Mouse (Mus musculus): Measurements from ENCODE around the gene Yipf6. TPM values are rescaled to one million over a fixed set of nuclear protein-coding genes. Genes with fewer than 3 reads are reported as not detected.
A peak's percentile ranks its signal among the peaks of the same experiment; 100 is the strongest.
"Not testable (repeated sequence)": the region's sequence is repeated elsewhere in the genome, so short reads cannot be mapped to it uniquely, and the experiment has no call there.

Gene Yipf6
- total RNA-seq (2021), result 10 to 100 TPM; 33.2 to 37.6 TPM
- long read RNA-seq, experiment 1, full-length matches to known transcripts, result 30 of 51 reads
- long read RNA-seq, experiment 1, partial matches to known transcripts, result 1 of 51 reads
- long read RNA-seq, experiment 1, other reads (novel, unspliced or antisense), result 20 of 51 reads
- long read RNA-seq, experiment 2, full-length matches to known transcripts, result 34 of 44 reads
- long read RNA-seq, experiment 2, partial matches to known transcripts, result 1 of 44 reads
- long read RNA-seq, experiment 2, other reads (novel, unspliced or antisense), result 9 of 44 reads

DNA sequence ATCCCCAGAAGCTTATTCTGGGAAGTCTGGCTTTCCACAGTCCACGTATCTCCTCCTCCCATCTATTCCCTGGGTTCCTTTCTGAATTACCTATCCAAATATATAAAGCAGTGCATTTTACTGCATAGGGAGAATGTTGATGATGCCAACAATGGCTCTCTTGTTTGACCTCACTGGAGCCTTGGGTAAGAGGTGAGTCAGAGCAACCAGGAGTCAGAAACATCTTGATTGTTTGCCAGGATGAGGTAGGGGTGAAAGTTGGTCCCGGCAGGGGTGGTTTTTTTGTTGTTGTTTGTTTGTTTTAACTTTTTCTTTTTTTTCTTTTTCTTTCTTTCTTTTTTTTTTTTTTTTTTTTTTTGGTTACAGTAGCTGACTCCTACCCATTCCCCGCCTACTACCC lies at the start of gene Yipf6:
Gene Yipf6 (plus strand): TSS at position 216 of the 400 bp plus-strand sequence.
- intact Hi-C loops (cut with DNase I), result no loop called here

DNA sequence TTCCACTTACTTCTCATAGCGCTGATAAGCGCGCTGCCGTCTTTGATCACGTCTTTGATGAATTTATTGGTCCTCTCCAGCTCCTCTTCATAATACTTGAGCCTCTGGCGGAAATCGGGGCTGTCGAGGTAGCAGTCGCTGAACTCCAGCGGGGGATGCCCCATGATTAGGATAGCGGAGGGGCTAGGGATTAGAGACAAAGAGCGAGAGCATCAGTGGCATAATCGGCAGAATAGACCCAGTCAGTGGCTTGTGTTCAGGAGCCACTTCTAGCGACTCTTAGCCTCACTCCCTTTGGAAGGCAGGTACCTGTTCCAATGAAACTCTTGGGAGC lies 46.1 kb upstream of the Yipf6 start:
- intact Hi-C loops (cut with DNase I), result no loop called here

More for the DNA sequence above, at the start of gene Yipf6:
- DNase-seq (ENCODE audit: low spot score in 2 of 2), result no peak

DNA sequence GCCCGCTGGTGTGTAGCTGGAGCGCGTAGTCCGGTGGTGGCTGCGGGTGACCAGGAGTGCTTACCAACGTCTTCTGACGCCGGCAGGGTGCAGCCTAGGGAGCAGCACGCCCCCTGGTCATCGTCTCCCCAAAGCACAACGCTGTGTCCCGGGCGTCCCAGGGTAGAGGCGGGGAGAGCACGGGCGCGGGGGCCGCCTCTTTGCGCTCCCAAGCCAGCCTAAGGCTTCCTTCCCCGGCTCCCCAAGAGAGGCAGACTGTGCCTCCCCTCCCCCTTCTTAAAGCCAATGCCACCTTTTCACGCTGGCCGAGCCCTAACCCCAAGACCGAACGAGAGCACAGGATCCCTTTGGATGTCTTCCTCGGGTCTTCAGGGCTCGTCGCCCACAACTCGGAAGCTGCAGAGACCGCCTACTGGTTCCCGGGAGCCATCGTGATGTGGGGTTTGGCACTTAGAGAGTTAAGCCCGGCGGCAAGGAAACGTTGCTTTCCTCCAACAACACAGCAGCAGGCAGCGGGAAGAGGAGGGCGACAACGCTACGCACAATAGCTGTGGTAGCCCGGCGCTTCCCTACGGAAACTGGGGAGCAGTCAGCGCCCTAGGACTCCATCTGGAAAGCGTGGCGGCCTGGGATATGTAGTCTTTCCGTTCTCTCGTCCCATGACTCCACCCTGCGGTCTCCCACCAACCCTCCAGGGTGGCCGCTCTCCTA lies 45.6 kb upstream of the Yipf6 start, which contains the start of gene Ophn1:
Gene Ophn1 (minus strand): TSS at position 620 of the 711 bp plus-strand sequence.
- intact Hi-C loops (cut with DNase I), result no loop called here
- DNase-seq (ENCODE audit: low spot score in 2 of 2), result peak; percentile 75 to 79

More for the DNA sequence above, 46.1 kb upstream of the Yipf6 start:
- DNase-seq (ENCODE audit: low spot score in 2 of 2), result no peak

DNA sequence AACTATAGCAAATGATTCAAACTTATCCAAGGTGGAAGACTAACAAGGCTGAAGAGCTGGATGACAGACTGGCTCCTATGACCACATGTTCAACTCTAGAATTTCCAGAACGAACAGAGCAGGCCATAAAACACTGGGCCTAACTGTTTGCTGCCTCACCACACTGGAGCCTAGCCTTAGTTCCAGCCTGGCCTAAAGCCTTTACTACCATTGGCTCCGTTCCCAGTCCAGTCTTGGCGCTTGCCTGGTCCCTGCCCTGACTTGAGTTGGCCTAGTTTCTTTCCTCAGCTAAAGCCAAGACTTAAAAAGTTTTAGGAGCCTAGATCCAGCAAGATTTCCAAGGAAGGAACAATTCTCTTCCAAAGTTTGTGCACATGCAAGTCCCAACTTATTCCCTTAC lies 37.8 kb upstream of the Yipf6 start:
- intact Hi-C loops (cut with DNase I), result no loop called here
- peak in 1 of 2 experiments; percentile 5 for DNase-seq (ENCODE audit: low spot score in 2 of 2)

DNA sequence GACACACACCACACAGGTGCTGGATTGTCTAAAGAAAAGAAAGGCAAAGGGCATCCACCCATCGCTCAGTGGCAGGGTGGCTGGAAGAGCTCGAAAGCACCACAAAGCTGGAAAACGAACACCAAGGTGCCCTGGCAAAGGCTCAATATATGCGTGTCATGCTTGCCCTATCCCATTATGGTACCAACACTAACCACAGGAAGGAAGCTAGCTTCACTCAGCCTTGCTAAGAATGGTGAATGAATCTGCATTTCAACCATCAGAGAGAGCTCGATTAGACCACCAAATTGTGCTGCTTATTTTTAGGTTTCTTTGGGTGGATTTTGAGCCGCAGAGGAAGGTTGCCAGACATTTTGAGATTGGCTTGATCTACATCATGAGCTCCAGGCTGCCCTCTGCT lies 31.9 kb upstream of the Yipf6 start:
- intact Hi-C loops (cut with DNase I), result no loop called here
- DNase-seq (ENCODE audit: low spot score in 2 of 2), result no peak

DNA sequence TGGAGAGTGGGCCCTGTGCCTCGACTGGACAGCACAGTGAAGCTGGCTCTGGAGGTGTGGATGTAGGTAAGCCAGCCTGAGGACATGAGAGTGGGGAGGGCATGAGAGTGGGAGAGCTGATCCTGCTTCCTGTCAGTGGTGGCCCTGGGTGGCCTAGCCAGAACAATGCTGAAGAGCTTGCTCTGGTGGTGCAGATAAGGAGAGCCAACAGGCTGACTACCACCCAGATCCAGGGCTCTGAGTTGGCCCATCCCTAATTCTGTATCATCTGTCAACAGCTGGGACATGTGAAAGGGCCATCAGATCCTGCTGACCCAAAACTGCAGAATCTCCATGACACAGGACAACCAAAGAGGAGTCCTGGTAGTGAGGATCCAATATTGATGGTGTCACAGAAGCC lies 27.2 kb upstream of the Yipf6 start:
- DNase-seq (ENCODE audit: low spot score in 2 of 2), result no peak
- intact Hi-C loops (cut with DNase I), result no loop called here

DNA sequence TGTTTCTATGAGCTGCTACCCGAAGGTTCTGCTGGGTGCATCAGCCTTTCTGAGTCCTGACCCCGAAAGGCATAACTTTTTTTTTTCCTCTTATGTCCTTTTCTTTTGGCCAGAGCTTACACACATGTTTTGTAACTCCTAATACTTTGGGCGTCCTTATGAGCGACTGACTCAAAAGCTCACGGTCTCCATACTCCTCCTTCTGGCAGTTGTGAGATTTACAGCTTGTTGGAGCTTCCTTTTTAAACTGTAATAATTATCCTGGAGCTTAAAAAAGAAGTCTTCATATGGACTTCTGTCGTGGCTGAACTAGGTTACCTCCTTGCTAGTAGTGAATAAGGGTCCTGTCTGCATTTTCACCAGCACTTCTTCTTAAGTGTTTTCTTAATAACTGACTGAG lies 16.7 kb upstream of the Yipf6 start:
- peak; percentile 26 to 36 for DNase-seq (ENCODE audit: low spot score in 2 of 2)
- intact Hi-C loops (cut with DNase I), result loop anchor here (2.0 kb wide), 1 partner anchor 219 kb away; no protein-coding TSS in a partner anchor

DNA sequence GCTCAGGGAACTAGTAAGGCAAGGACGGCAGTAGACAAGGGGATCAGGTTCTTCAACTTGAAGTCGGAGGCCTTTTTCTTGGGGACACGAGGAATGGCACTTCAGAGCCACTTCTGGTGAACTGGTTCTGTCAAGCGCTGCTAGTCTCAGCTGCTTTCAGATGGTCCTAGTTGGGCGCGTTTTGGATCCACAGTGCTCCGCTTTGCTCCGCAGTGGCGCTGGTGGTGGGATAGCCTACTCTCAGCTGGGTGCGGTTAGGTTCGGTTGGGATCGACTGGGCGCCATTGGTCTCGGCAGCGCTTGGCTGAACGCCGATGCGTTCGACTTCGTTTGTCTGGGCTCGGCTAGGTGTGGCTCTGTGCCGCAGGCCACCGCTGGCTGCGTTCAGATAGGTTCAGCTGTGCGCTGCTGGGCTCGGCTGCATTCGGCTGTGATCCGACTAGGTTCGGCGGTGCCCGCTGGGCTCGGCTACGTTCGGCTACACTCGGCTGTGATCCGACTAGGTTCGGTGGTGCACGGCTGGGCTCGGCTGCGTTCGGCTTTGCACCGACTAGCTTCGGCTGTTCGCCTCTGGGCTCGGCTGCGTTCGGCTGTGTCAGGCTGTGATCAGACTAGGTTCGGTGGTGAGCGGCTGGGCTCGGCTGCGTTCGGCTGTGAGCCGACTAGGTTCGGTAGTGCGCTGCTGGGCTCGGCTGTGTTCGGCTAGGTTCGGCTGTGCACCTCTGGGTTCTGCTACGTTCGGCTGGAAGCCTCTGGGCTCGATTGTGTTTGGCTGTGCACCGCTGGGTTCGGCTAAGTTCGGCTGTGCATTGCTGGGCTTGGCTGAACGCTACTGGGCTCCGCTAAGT lies 815 bp downstream of the Yipf6 start:
- DNase-seq (ENCODE audit: low spot score in 2 of 2), result peak; percentile 98 to 99
- intact Hi-C loops (cut with DNase I), result no loop called here

DNA sequence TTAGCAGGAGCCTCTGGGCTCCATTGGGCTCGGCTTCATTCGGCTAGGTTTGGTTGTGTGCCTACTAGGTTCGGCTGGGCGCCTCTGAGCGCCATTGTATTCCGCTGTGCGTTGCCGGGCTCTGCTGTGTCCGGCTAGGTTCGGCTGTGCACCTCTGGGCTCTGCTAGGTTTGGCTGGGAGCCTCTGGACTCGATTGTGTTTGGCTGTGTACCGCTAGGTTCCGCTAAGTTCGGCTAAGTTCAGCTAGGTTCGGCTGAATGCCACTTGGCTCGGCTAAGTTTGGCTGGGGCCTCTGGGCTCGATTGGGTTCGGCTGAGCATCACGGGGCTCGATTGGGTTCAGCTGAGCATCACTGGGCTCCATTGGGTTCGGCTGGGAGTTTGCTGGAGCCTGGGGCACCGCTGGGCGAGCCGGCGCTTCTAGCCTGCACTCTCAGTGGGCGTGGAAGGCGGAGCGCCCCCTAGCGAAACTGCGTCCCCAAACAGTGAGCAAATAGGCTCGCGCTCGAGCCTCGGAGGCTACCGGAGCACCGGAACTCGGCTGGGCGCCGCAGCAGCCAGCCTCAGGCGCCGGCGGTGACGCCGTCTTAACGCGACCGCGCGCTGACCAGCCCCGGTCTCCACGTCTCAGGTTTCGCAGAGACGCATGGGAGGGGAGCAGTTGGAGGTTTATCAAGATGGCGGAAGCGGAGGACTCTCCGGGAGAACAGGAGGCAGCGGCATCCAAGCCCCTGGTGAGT lies 1.6 kb downstream of the Yipf6 start:
- intact Hi-C loops (cut with DNase I), result no loop called here
- peak; percentile 91 to 93 for DNase-seq (ENCODE audit: low spot score in 2 of 2)

DNA sequence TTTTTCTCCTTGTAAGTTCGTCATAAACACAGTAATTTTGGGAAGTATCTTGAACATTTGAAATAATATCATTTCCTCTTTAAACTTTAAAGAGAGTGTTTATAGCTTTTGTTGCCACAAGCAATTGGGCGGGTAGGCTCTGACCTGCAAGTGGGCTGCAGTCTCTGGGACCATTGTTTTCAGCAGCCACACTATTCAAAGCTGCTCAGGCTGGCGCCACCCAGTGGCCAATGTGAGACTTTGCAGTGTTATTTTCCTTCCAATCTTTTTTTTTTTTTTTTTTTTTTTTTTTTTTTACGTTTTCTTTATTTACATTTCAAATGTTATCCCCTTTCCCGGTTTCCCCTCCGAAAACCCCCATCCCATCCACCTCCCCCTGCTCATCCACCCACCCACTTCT lies 17.8 kb downstream of the Yipf6 start:
- no peak for DNase-seq (ENCODE audit: low spot score in 2 of 2)
- intact Hi-C loops (cut with DNase I), result no loop called here

DNA sequence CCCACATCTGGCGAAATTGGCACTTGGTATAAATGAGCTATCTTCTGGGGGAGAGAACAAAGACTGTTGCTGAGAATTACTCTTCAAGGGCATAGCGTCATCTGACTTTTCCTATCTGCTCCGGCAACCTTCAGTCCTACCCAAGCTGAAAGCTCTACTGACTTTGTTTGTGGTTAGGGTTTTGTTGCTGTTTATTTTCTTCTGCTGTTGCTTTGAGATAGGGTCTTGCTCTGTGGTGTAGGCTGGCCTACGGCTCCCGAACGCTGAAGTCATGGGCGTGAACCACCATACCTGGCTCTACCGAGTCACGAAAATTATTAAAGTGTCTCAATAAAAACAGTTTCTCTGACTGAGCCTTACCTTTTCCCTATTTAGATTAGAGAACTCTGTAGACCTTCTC lies 22.2 kb downstream of the Yipf6 start:
- intact Hi-C loops (cut with DNase I), result no loop called here
- no peak for DNase-seq (ENCODE audit: low spot score in 2 of 2)

DNA sequence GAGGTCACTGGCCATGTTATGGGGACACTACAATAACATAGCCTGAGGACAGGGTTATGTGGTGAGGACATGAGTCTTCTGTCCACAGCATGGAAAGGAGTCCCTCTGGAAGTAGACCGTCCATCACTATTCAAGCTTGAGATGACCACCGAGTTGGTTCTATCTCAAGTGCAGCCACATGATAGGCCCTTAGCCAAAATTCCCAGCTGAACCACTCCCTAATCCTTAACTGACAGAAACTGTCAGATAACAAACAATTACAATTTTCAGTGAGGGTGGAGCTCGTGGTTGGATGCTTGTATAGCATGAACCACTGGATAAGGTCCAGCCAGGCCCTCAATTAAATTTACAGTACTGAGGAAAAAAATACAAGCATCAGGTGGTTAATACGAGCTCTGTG lies 22.9 kb downstream of the Yipf6 start:
- intact Hi-C loops (cut with DNase I), result no loop called here
- DNase-seq (ENCODE audit: low spot score in 2 of 2), result no peak

DNA sequence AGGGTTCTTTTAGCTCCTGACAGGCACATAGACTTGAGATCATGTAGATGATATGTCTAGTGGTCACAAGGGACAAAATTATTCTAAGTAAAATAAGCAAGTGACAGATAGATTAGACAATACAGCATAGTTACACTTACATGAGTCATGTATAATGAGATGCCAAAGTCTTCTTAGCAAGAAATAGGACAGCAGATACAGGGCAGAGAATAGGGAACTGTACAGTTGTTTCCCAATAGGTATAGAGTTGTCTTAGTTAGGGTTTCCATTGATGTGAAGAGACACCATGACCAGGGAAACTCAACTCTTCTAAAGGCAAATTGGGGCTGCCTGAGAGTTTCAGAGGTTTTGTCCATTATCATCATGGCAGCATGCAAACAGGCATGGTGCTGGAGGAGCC lies 27.6 kb downstream of the Yipf6 start:
- DNase-seq (ENCODE audit: low spot score in 2 of 2), result no peak
- intact Hi-C loops (cut with DNase I), result no loop called here

DNA sequence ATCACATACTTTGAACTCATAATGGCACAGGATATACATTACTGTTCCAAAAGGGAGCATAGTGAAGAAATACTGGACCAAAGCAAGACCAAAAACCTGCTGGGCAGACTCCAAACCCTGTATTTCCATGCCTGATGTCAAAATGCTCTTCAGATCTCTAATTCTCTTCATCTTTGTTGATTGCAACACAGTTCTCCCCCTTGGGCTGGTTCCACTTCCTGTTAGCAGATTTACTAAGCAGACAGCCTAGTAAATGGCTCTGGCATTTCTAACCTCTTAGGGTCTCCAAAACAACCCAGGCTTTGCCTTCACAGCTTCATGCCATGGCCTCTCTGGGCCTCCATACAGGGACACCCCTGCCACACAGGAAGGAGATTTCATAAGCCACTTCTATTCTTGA lies 28.4 kb downstream of the Yipf6 start:
- intact Hi-C loops (cut with DNase I), result no loop called here

DNA sequence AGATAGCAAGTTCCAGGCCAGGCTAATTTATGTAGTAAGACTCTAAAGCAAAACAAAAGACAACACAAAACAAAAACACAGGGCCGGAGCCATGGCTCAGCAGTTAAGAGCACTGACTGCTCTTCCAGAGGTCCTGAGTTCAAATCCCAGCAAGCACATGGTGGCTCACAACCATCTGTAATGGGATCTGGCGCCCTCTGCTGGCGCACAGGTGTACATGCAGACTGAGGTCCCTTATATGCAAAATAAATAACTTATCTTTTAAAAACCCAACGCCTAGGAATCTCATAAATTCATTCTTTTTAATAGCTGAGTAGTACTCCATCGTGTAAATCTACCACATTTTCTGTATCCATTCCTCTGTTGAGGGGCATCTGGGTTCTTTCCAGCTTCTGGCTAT lies 50.5 kb downstream of the Yipf6 start:
- intact Hi-C loops (cut with DNase I), result loop anchor here (10.0 kb wide), 1 partner anchor 118 kb away; no protein-coding TSS in a partner anchor
- DNase-seq (ENCODE audit: low spot score in 2 of 2), result not testable (repeated sequence)

More for the DNA sequence above, 28.4 kb downstream of the Yipf6 start:
- no peak for DNase-seq (ENCODE audit: low spot score in 2 of 2)

DNA sequence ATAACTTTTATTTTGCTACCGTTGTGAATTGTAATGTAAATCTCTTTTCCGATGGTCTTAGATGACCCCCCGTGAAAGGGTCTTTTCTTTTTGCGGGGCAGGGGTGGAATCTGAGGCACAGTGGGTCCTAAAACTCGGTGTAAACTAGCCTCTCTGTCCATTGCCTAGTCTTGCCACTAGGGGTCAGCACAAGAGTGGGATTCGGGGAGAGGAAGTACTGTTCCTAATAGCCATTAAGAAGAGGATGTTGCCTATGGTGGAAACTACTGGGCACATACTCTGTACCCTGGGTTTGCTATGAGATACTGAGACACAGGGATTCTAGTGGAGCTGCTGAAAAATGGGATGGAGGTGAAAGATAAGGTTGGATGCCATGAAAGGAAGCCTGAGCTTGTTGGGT lies 53.5 kb downstream of the Yipf6 start:
- intact Hi-C loops (cut with DNase I), result loop anchor here (1.0 to 10.0 kb wide), 2 partner anchors 70 to 115 kb away; no protein-coding TSS in a partner anchor
- DNase-seq (ENCODE audit: low spot score in 2 of 2), result peak; percentile 28 to 51
